Mouse (Mus musculus) monocyte, adult 2 months (primary cell): ENCODE results near the gene Nol8.

Experiments used
- DNase-seq, 2 experiments: peaks; one replicate each; pipeline ENCODE4 v3.0.0; 2022; ENCODE audit warnings: low spot score in 2 of 2, low read depth in 1 of 2

Nol8 gene

GRCm38 (mm10) chr13:49652481-49653179 lies at the start of gene Nol8, which contains the start of gene Cenpp:
TSS of gene Nol8 (plus strand) at chr13:49653078.
TSS of gene Cenpp (minus strand) at chr13:49652785.
- peak; percentile 97 to 99 for DNase-seq

- no peak for DNase-seq
Measured at GRCm38 (mm10) chr13:49603603-49604002, 49.3 kb upstream of the Nol8 start.

- no peak for DNase-seq
Measured at GRCm38 (mm10) chr13:49607714-49608113, 45.2 kb upstream of the Nol8 start, which contains the start of gene Ogn. TSS of gene Ogn (plus strand) at chr13:49608046.

GRCm38 (mm10) chr13:49608589-49609322 lies 44.1 kb upstream of the Nol8 start:
- no peak for DNase-seq

GRCm38 (mm10) chr13:49617021-49617420 lies 35.9 kb upstream of the Nol8 start:
- no peak for DNase-seq

- DNase-seq: no peak
Measured at GRCm38 (mm10) chr13:49618365-49618764, 34.5 kb upstream of the Nol8 start.

GRCm38 (mm10) chr13:49623216-49623615 lies 29.7 kb upstream of the Nol8 start:
- no peak for DNase-seq

- DNase-seq: no peak
Measured at GRCm38 (mm10) chr13:49628167-49628566, 24.7 kb upstream of the Nol8 start.

GRCm38 (mm10) chr13:49629076-49629475 lies 23.8 kb upstream of the Nol8 start:
- no peak for DNase-seq

GRCm38 (mm10) chr13:49639965-49640364 lies 12.9 kb upstream of the Nol8 start:
- DNase-seq: no peak

GRCm38 (mm10) chr13:49642650-49643049 lies 10.2 kb upstream of the Nol8 start:
- no peak for DNase-seq

GRCm38 (mm10) chr13:49643669-49644362 lies 9.1 kb upstream of the Nol8 start:
- no peak for DNase-seq

GRCm38 (mm10) chr13:49644731-49645529 lies 7.9 kb upstream of the Nol8 start:
- DNase-seq: no peak

GRCm38 (mm10) chr13:49646019-49646418 lies 6.9 kb upstream of the Nol8 start:
- no peak for DNase-seq

GRCm38 (mm10) chr13:49651136-49651535 lies 1.7 kb upstream of the Nol8 start:
- no peak for DNase-seq

GRCm38 (mm10) chr13:49651781-49652351 lies 1.0 kb upstream of the Nol8 start:
- no peak for DNase-seq

- no peak for DNase-seq
Measured at GRCm38 (mm10) chr13:49653180-49653541, 283 bp downstream of the Nol8 start.

GRCm38 (mm10) chr13:49677793-49678192 lies 24.9 kb downstream of the Nol8 start:
- DNase-seq: no peak

- DNase-seq: peak; percentile 89 to 90
Measured at GRCm38 (mm10) chr13:49681351-49682232, 28.7 kb downstream of the Nol8 start, which contains the start of gene Iars. TSS of gene Iars (plus strand) at chr13:49682100.
